Mouse (Mus musculus) cerebellum, postnatal 25 days (tissue): ENCODE measurements around the gene Gm10382.
"Not testable (repeated sequence)": the region's sequence is repeated elsewhere in the genome, so short reads cannot be mapped to it uniquely, and the experiment has no call there.

Source experiments
- DNase-seq, 2 experiments: peaks; one replicate each; pipeline ENCODE4 v3.0.0; 2021; ENCODE audit warnings: mixed read lengths in 2 of 2

The Gm10382 gene

GRCm38 (mm10) chr5:125419124-125419523, 30.0 kb downstream of the Gm10382 start:
- DNase-seq: peak in 1 of 2 experiments; percentile 47

DNA sequence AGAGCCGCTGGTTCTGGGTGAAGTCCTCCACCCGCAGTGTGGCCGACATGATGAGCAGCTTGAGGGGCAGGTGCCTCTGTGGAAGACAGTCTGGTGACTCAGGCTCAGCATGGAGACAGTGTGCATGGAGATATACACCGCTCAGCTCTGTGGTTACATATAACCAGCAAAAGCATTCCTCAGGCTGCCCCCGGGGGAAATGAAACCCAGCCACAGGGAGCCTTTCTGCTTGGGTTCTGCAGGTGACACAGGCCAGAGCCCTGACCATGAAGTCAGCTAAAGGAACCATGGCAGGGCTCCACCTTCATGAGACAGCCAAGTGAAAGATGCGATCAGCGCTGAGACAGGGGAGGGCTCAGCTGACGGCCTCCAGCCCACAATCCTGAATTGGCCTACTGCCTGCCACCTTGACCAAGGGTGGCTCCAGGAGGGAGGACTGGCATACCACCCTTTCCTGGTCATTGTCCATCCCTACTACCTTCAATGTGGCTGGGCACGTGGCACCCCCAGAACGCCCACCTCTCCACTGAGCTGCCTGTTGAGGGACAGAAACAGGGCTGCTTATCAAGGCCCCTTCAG, 36.7 kb downstream of the Gm10382 start:
- DNase-seq: no peak

- DNase-seq: no peak
These were observed 37.2 kb downstream of the Gm10382 start for GRCm38 (mm10) chr5:125426343-125426742.

- DNase-seq: not testable (repeated sequence)
These were observed 43.2 kb downstream of the Gm10382 start for GRCm38 (mm10) chr5:125432324-125432723.

- DNase-seq: peak; percentile 92 to 97
These were observed 44.7 kb downstream of the Gm10382 start, which contains the start of gene Dhx37 for GRCm38 (mm10) chr5:125433793-125434337. Gene Dhx37 (minus strand): TSS chr5:125434121.

- DNase-seq: peak in 1 of 2 experiments; percentile 44
These were observed 45.2 kb downstream of the Gm10382 start for GRCm38 (mm10) chr5:125434347-125434746.
